Mouse (Mus musculus): ENCODE measurements around the gene Zfp456. TPM values are rescaled to one million over a fixed set of nuclear protein-coding genes. Genes with fewer than 3 reads are reported as not detected.

Gene Zfp456
- total RNA-seq, 2 experiments from 2014 or later = 0.72 to 0.76 TPM

Other genes starting within 250 kb of the Zfp456 start
- gene Rsl1, start 202.6 kb downstream of the Zfp456 start, total RNA-seq (2021) = 1 to 10 TPM; 2.7 to 3.1 TPM
- gene Zfp455, start 181.3 kb downstream of the Zfp456 start, total RNA-seq (2021) = 1 to 10 TPM in 1 of 2 experiments, under 1 TPM in 1; 0.84 to 1.3 TPM
- 1 to 10 TPM; 2.0 to 2.5 TPM for gene Zfp458, start 97.3 kb downstream of the Zfp456 start, total RNA-seq (2021)
- gene Zfp457, start 69.3 kb downstream of the Zfp456 start, total RNA-seq (2021) = 1 to 10 TPM; 2.0 to 5.2 TPM
- 1 to 10 TPM; 1.9 to 2.2 TPM for gene Zfp595, start 43.2 kb downstream of the Zfp456 start, total RNA-seq (2021)
- 1 to 10 TPM; 1.4 TPM for gene Gm28044, start 15.3 kb downstream of the Zfp456 start, total RNA-seq (2021)
- gene Zfp953, start 15.2 kb downstream of the Zfp456 start, total RNA-seq (2021) = 1 to 10 TPM; 1.1 to 1.5 TPM
- 1 to 10 TPM; 1.7 to 2.1 TPM for gene Gm28041, start 77 bp downstream of the Zfp456 start, total RNA-seq (2021)
- 1 to 10 TPM; 1.3 to 3.1 TPM for gene Zfp429, start 24.0 kb upstream of the Zfp456 start, total RNA-seq (2021)
- gene Zfp459, start 45.6 kb upstream of the Zfp456 start, total RNA-seq (2021) = 1 to 10 TPM in 1 of 2 experiments, under 1 TPM in 1; 0.58 to 1.2 TPM
- gene Zfp874a, start 75.8 kb upstream of the Zfp456 start, total RNA-seq (2021) = 10 to 100 TPM in 1 of 2 experiments, 1 to 10 TPM in 1; 10.0 to 10.2 TPM
- 10 to 100 TPM; 16.8 to 22.4 TPM for gene Zfp874b, start 108.4 kb upstream of the Zfp456 start, total RNA-seq (2021)
- 1 to 10 TPM; 3.5 to 4.7 TPM for gene Zfp58, start 124.7 kb upstream of the Zfp456 start, total RNA-seq (2021)
- not detected for gene Gm26965, start 150.3 kb upstream of the Zfp456 start, total RNA-seq (2021)
- gene Zfp87, start 150.4 kb upstream of the Zfp456 start, total RNA-seq (2021) = 1 to 10 TPM; 7.1 TPM
- gene Zfp748, start 178.0 kb upstream of the Zfp456 start, total RNA-seq (2021) = 1 to 10 TPM; 3.5 to 4.1 TPM
- gene Zfp729b, start 233.9 kb upstream of the Zfp456 start, total RNA-seq (2021) = 1 to 10 TPM; 3.8 to 5.2 TPM

Measured in heart, postnatal 36 days (tissue).